Mouse (Mus musculus): ENCODE data around the gene Cap2. TPM values are rescaled to one million over a fixed set of nuclear protein-coding genes. Genes with fewer than 3 reads are reported as not detected.

Gene Cap2
- polyA plus RNA-seq, 1 experiment from 2014 or later = 10.9 TPM

GRCm38 (mm10) chr13:46572648-46573163, 71.1 kb downstream of the Cap2 start:
- Histone ChIP-seq H3K9me3 (no peaks in the 10 kb centered on the region), H3K27me3 (no peaks in the 10 kb centered on the region), H3K9ac (no peak overlapping the region), H3K4me2 (no peak overlapping the region), H3K27ac (no peak overlapping the region), H3K4me3 (replicated peaks) (no peak overlapping the region), H3K4me1 (peaks cover 22% of the 10 kb centered on the region), H3K36me3 (replicated peaks) (no peaks in the 10 kb centered on the region)
- no peak for ATAC-seq (ENCODE audit: low FRiP score)
- WGBS = 48% methylated on average over 9 of the region's 9 CpGs

- Histone ChIP-seq H3K27me3 (no peaks in the 10 kb centered on the region), H3K4me2 (no peak overlapping the region), H3K27ac (0 out of 2 replicates have a peak overlapping the region, but pooled peaks have one; percentile 36), H3K4me1 (peaks cover 22% of the 10 kb centered on the region), H3K36me3 (replicated peaks) (no peaks in the 10 kb centered on the region), H3K9me3 (no peaks in the 10 kb centered on the region), H3K9ac (no peak overlapping the region), H3K4me3 (replicated peaks) (no peak overlapping the region)
- ATAC-seq (ENCODE audit: low FRiP score) = no peak
- 67% methylated on average over 5 of the region's 5 CpGs for WGBS
Observed at GRCm38 (mm10) chr13:46574201-46574600, 72.6 kb downstream of the Cap2 start.

GRCm38 (mm10) chr13:46574707-46575106, 73.1 kb downstream of the Cap2 start:
- 0 out of 2 replicates have a peak overlapping the region, but pooled peaks have one; percentile 36 for H3K27ac ChIP-seq
- no peak for ATAC-seq (ENCODE audit: low FRiP score)
- WGBS = 67% methylated on average over 4 of the region's 4 CpGs

GRCm38 (mm10) chr13:46584860-46585259, 83.2 kb downstream of the Cap2 start:
- Histone ChIP-seq H3K27me3 (no peaks in the 10 kb centered on the region), H3K9ac (no peak overlapping the region), H3K4me1 (peaks cover 5% of the 10 kb centered on the region), H3K27ac (no peak overlapping the region), H3K36me3 (replicated peaks) (no peaks in the 10 kb centered on the region), H3K4me2 (no peak overlapping the region), H3K4me3 (replicated peaks) (no peak overlapping the region), H3K9me3 (no peaks in the 10 kb centered on the region)
- ATAC-seq (ENCODE audit: low FRiP score) = no peak
- 61% methylated on average over 7 of the region's 7 CpGs for WGBS

More at GRCm38 (mm10) chr13:46574707-46575106, 73.1 kb downstream of the Cap2 start:
- peaks cover 22% of the 10 kb centered on the region for H3K4me1 ChIP-seq
- no peak overlapping the region for H3K9ac ChIP-seq
- H3K9me3 ChIP-seq = no peaks in the 10 kb centered on the region
- no peak overlapping the region for H3K4me3 ChIP-seq (replicated peaks)
- H3K27me3 ChIP-seq = no peaks in the 10 kb centered on the region
- no peak overlapping the region for H3K4me2 ChIP-seq
- H3K36me3 ChIP-seq (replicated peaks) = no peaks in the 10 kb centered on the region

- WGBS = 86% methylated on average over 17 of the region's 17 CpGs
- Histone ChIP-seq H3K9ac (no peak overlapping the region), H3K36me3 (replicated peaks) (no peaks in the 10 kb centered on the region), H3K27ac (no peak overlapping the region), H3K4me3 (replicated peaks) (no peak overlapping the region), H3K27me3 (no peaks in the 10 kb centered on the region), H3K9me3 (no peaks in the 10 kb centered on the region), H3K4me2 (no peak overlapping the region), H3K4me1 (peaks cover 5% of the 10 kb centered on the region)
- no peak for ATAC-seq (ENCODE audit: low FRiP score)
Observed at GRCm38 (mm10) chr13:46587717-46588289, 86.2 kb downstream of the Cap2 start.

GRCm38 (mm10) chr13:46588606-46589005, 87.0 kb downstream of the Cap2 start:
- no peaks in the 10 kb centered on the region for H3K9me3 ChIP-seq
- H3K4me2 ChIP-seq = no peak overlapping the region
- 96% methylated on average over 5 of the region's 5 CpGs for WGBS
- no peaks in the 10 kb centered on the region for H3K27me3 ChIP-seq
- no peak overlapping the region for H3K27ac ChIP-seq
- H3K4me1 ChIP-seq = peaks cover 5% of the 10 kb centered on the region
- no peak for ATAC-seq (ENCODE audit: low FRiP score)
- no peak overlapping the region for H3K4me3 ChIP-seq (replicated peaks)
- no peak overlapping the region for H3K9ac ChIP-seq
- no peaks in the 10 kb centered on the region for H3K36me3 ChIP-seq (replicated peaks)

GRCm38 (mm10) chr13:46590885-46591284, 89.2 kb downstream of the Cap2 start:
- 87% methylated on average over 4 of the region's 4 CpGs for WGBS

GRCm38 (mm10) chr13:46600694-46601093, 99.0 kb downstream of the Cap2 start:
- ATAC-seq (ENCODE audit: low FRiP score) = no peak
- WGBS = 89% methylated on average over 5 of the region's 5 CpGs

More at GRCm38 (mm10) chr13:46590885-46591284, 89.2 kb downstream of the Cap2 start:
- no peak for ATAC-seq (ENCODE audit: low FRiP score)
- H3K4me2 ChIP-seq = no peak overlapping the region
- H3K9ac ChIP-seq = no peak overlapping the region
- H3K27me3 ChIP-seq = no peaks in the 10 kb centered on the region
- H3K9me3 ChIP-seq = no peaks in the 10 kb centered on the region
- H3K4me1 ChIP-seq = no peaks in the 10 kb centered on the region
- H3K36me3 ChIP-seq (replicated peaks) = no peaks in the 10 kb centered on the region
- no peak overlapping the region for H3K27ac ChIP-seq
- no peak overlapping the region for H3K4me3 ChIP-seq (replicated peaks)

GRCm38 (mm10) chr13:46601386-46601785, 99.7 kb downstream of the Cap2 start:
- H3K9ac ChIP-seq = no peak overlapping the region
- no peak overlapping the region for H3K4me2 ChIP-seq
- H3K9me3 ChIP-seq = no peaks in the 10 kb centered on the region
- H3K36me3 ChIP-seq (replicated peaks) = no peaks in the 10 kb centered on the region
- no peak overlapping the region for H3K4me3 ChIP-seq (replicated peaks)
- 73% methylated on average over 2 of the region's 2 CpGs for WGBS
- H3K27me3 ChIP-seq = no peaks in the 10 kb centered on the region
- no peak overlapping the region for H3K27ac ChIP-seq
- no peak for ATAC-seq (ENCODE audit: low FRiP score)
- peaks cover 5% of the 10 kb centered on the region; the same call in 1 of the 2 replicates for H3K4me1 ChIP-seq

More at GRCm38 (mm10) chr13:46600694-46601093, 99.0 kb downstream of the Cap2 start:
- no peak overlapping the region for H3K4me3 ChIP-seq (replicated peaks)
- H3K4me1 ChIP-seq = peaks cover 5% of the 10 kb centered on the region; the same call in 1 of the 2 replicates
- no peak overlapping the region for H3K27ac ChIP-seq
- H3K9me3 ChIP-seq = no peaks in the 10 kb centered on the region
- no peak overlapping the region for H3K4me2 ChIP-seq
- H3K36me3 ChIP-seq (replicated peaks) = no peaks in the 10 kb centered on the region
- H3K9ac ChIP-seq = no peak overlapping the region
- H3K27me3 ChIP-seq = no peaks in the 10 kb centered on the region

GRCm38 (mm10) chr13:46602674-46603073, 101.0 kb downstream of the Cap2 start:
- Histone ChIP-seq H3K36me3 (replicated peaks) (no peaks in the 10 kb centered on the region), H3K4me1 (peaks cover 5% of the 10 kb centered on the region; the same call in 1 of the 2 replicates), H3K27me3 (no peaks in the 10 kb centered on the region), H3K9me3 (no peaks in the 10 kb centered on the region), H3K9ac (no peak overlapping the region), H3K4me3 (replicated peaks) (no peak overlapping the region), H3K4me2 (no peak overlapping the region), H3K27ac (no peak overlapping the region)
- ATAC-seq (ENCODE audit: low FRiP score) = no peak
- 93% methylated on average over 11 of the region's 11 CpGs for WGBS

GRCm38 (mm10) chr13:46611033-46611432, 109.4 kb downstream of the Cap2 start:
- Histone ChIP-seq H3K9ac (no peak overlapping the region), H3K4me1 (no peaks in the 10 kb centered on the region), H3K4me2 (no peak overlapping the region), H3K9me3 (0 out of 2 replicates have a peak, but pooled peaks cover 4% of the 10 kb centered on the region), H3K36me3 (replicated peaks) (no peaks in the 10 kb centered on the region), H3K4me3 (replicated peaks) (no peak overlapping the region), H3K27me3 (no peaks in the 10 kb centered on the region), H3K27ac (no peak overlapping the region)
- no peak for ATAC-seq (ENCODE audit: low FRiP score)
- 88% methylated on average over 3 of the region's 3 CpGs for WGBS

GRCm38 (mm10) chr13:46613694-46614272, 112.1 kb downstream of the Cap2 start:
- no peak for ATAC-seq (ENCODE audit: low FRiP score)
- WGBS = 88% methylated on average over 6 of the region's 6 CpGs

More at GRCm38 (mm10) chr13:46613694-46614272, 112.1 kb downstream of the Cap2 start:
- Histone ChIP-seq H3K9ac (no peak overlapping the region), H3K4me3 (replicated peaks) (no peak overlapping the region), H3K4me2 (no peak overlapping the region), H3K4me1 (no peaks in the 10 kb centered on the region), H3K9me3 (no peaks in the 10 kb centered on the region), H3K27ac (no peak overlapping the region), H3K27me3 (no peaks in the 10 kb centered on the region), H3K36me3 (replicated peaks) (no peaks in the 10 kb centered on the region)

Data from forebrain, embryonic 12.5 days (tissue).